9 mouse cellular contexts compared by ENCODE assay signal in the genomic region with DNA sequence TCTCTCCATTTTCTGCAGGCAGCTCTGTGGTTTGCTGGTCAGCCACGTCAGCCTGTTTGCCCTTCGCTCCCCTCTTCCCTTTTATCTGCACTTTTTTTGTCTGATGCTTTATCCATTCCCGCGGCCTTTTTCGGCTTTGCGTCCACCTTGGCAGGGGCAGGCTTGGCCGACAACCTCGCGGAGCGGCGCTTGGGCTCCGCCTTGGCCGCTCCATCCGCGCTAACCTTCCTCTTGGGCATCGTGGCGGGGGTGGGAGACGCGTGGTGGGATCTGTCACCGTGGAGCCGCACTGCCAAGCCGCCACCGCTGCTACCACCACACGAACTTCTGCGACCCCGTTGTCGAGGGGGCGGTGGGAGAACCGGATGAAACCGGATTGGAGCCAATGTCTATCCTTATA. TPM values are rescaled to one million over a fixed set of nuclear protein-coding genes. Genes with fewer than 3 reads are reported as not detected.
DNase-seq lines count a peak whose midpoint lies in the region; ATAC-seq and TF ChIP-seq lines count a peak whose summit lies in the region.
"Not testable (repeated sequence)": the region's sequence is repeated elsewhere in the genome, so short reads cannot be mapped to it uniquely, and the experiment has no call there.
"Had no signal": no experiment of that assay in that cellular context is flagged by ENCODE, and none has a peak within 500 bp of the region (broad histone marks: within the 10 kb centered on the region; RNA-seq: fewer than 3 reads in every experiment).

No protein-coding gene starts in this region.

- H3K9me3 ChIP-seq in forebrain, embryonic 10.5 days; heart, embryonic 13.5 days; intestine, embryonic 15.5 days; limb, embryonic 14.5 days (ENCODE audit: control insufficient read depth, low read length); neural tube, embryonic 14.5 days (ENCODE audit: control insufficient read depth, low read length): not testable (repeated sequence)

- not testable (repeated sequence) for H3K36me3 ChIP-seq in forebrain, embryonic 10.5 days (replicated peaks); heart, embryonic 13.5 days; intestine, embryonic 15.5 days; limb, embryonic 14.5 days (ENCODE audit: control insufficient read depth, insufficient read depth, low read length); neural tube, embryonic 14.5 days (ENCODE audit: control insufficient read depth, insufficient read depth, low read length)

- 14% methylated on average over 30 of the region's 30 CpGs for WGBS in forebrain, embryonic 10.5 days
- WGBS in heart, embryonic 13.5 days = 8% methylated on average over 30 of the region's 30 CpGs
- WGBS in intestine, embryonic 15.5 days = 11% methylated on average over 30 of the region's 30 CpGs
- 15% methylated on average over 30 of the region's 30 CpGs for WGBS in limb, embryonic 14.5 days
- WGBS in neural tube, embryonic 14.5 days = 15% methylated on average over 30 of the region's 30 CpGs

- peak; percentile 23 for DNase-seq in MN1 (ENCODE audit: low spot score)
- DNase-seq in cerebellum, postnatal 25 days = peak; percentile 37 to 67
- not testable (repeated sequence) for DNase-seq in forebrain, embryonic 10.5 days (ENCODE audit: extremely low spot score, low spot score); limb, embryonic 14.5 days (ENCODE audit: low spot score)

- peak overlapping the region; percentile 44 for H3K4me3 ChIP-seq in forebrain, embryonic 10.5 days
- peak overlapping the region; percentile 48 for H3K4me3 ChIP-seq in heart, embryonic 13.5 days
- peak overlapping the region; percentile 27 for H3K4me3 ChIP-seq in intestine, embryonic 15.5 days (replicated peaks)
- peak overlapping the region; percentile 26 for H3K4me3 ChIP-seq in limb, embryonic 14.5 days (replicated peaks; ENCODE audit: low read length)
- peak overlapping the region; percentile 24 for H3K4me3 ChIP-seq in neural tube, embryonic 14.5 days (ENCODE audit: low read depth, low read length)

- TF ChIP-seq POLR2A in limb, embryonic 14.5 days (IDR thresholded peaks at IDR 0.05; ENCODE audit: borderline replicate concordance, extremely low read depth, insufficient read depth, insufficient read length) = not testable (repeated sequence)

- ATAC-seq in heart, embryonic 13.5 days (ENCODE audit: extremely low read depth, insufficient number of reproducible peaks, low FRiP score, low TSS enrichment); intestine, embryonic 15.5 days; limb, embryonic 14.5 days (ENCODE audit: low FRiP score, low read depth); neural tube, embryonic 14.5 days (ENCODE audit: low read depth): not testable (repeated sequence)
- 0 out of 2 replicates have a peak, but pooled peaks have one; percentile 55 for ATAC-seq in megakaryocyte-erythroid progenitor cell, adult 5-6 weeks (replicated peaks; ENCODE audit: low FRiP score, low TSS enrichment, poor library complexity, severe bottlenecking)

- peak overlapping the region; percentile 74 for H3K4me2 ChIP-seq in heart, embryonic 13.5 days
- H3K4me2 ChIP-seq in intestine, embryonic 15.5 days (replicated peaks) = peak overlapping the region; percentile 63
- peak overlapping the region; percentile 49 for H3K4me2 ChIP-seq in limb, embryonic 14.5 days (replicated peaks; ENCODE audit: low read depth, low read length, severe bottlenecking)
- peak overlapping the region; percentile 50 for H3K4me2 ChIP-seq in neural tube, embryonic 14.5 days (ENCODE audit: low read depth, low read length)

- peaks cover 35% of the 10 kb centered on the region for H3K27me3 ChIP-seq in forebrain, embryonic 10.5 days (ENCODE audit: poor library complexity, severe bottlenecking)
- not testable (repeated sequence) for H3K27me3 ChIP-seq in heart, embryonic 13.5 days (replicated peaks); intestine, embryonic 15.5 days (replicated peaks); limb, embryonic 14.5 days (ENCODE audit: control insufficient read depth, insufficient read depth, low read length); neural tube, embryonic 14.5 days (ENCODE audit: control insufficient read depth, insufficient read depth, low read length)

- peak overlapping the region; percentile 57 for H3K9ac ChIP-seq in heart, embryonic 13.5 days
- not testable (repeated sequence) for H3K9ac ChIP-seq in intestine, embryonic 15.5 days
- 0 out of 2 replicates have a peak overlapping the region, but pooled peaks have one; percentile 38 for H3K9ac ChIP-seq in limb, embryonic 14.5 days (ENCODE audit: low read depth, low read length, severe bottlenecking)
- peak overlapping the region; percentile 46 for H3K9ac ChIP-seq in neural tube, embryonic 14.5 days (replicated peaks; ENCODE audit: low read depth, low read length)

- H3K4me1 ChIP-seq in forebrain, embryonic 10.5 days; heart, embryonic 13.5 days; intestine, embryonic 15.5 days (replicated peaks); limb, embryonic 14.5 days (ENCODE audit: control insufficient read depth, insufficient read depth, low read length); neural tube, embryonic 14.5 days (ENCODE audit: control insufficient read depth, insufficient read depth, low read length): not testable (repeated sequence)

- H3K27ac ChIP-seq in forebrain, embryonic 10.5 days = peak overlapping the region; percentile 26; the same call in 1 of the 2 replicates
- H3K27ac ChIP-seq in heart, embryonic 13.5 days (replicated peaks); intestine, embryonic 15.5 days; limb, embryonic 14.5 days (replicated peaks; ENCODE audit: low read depth, low read length); neural tube, embryonic 14.5 days (ENCODE audit: low read depth, low read length): not testable (repeated sequence)

RNA-seq across cellular contexts. Expression of gene Esr2, which starts 24.7 kb away (rescaled TPM):
- polyA plus RNA-seq in forebrain, embryonic 10.5 days (2016; fragmentation: Nextera tagmentation; extraction: Ambion mirVana) = 0.10 and 0.47 TPM in 2 replicates
- polyA plus RNA-seq in heart, embryonic 13.5 days (2015; fragmentation: Nextera tagmentation; extraction: Ambion mirVana) = 0.32 and 0.42 TPM in 2 replicates
- 0.05 and 0.06 TPM in 2 replicates for polyA plus RNA-seq in intestine, embryonic 15.5 days (2015; fragmentation: Nextera tagmentation; extraction: Ambion mirVana)
- 0.24 and 0.31 TPM in 2 replicates for polyA plus RNA-seq in limb, embryonic 14.5 days (2012; rRNA removed)
- polyA plus RNA-seq in limb, embryonic 14.5 days (2014; fragmentation: Nextera tagmentation; extraction: Ambion mirVana) = 0.10 and 0.40 TPM in 2 replicates
- not detected in 2 replicates for total RNA-seq in megakaryocyte-erythroid progenitor cell, adult 5-6 weeks (2014; fragmentation: Nextera tagmentation)
- not detected in 2 replicates for total RNA-seq in megakaryocyte-erythroid progenitor cell, adult 5-6 weeks (2017)
- 0.08 and 0.19 TPM in 2 replicates for polyA plus RNA-seq in neural tube, embryonic 14.5 days (2014; fragmentation: Nextera tagmentation; extraction: Ambion mirVana)
- polyA plus RNA-seq: Patski had no signal
